11 mouse cellular contexts compared by ENCODE assay signal in genomic region chr2:107964841-107965240, GRCm38 (mm10).
"Had no signal": no experiment of that assay in that cellular context is flagged by ENCODE, and none has a peak within 500 bp of the region (broad histone marks: within the 10 kb centered on the region; RNA-seq: fewer than 3 reads in every experiment).

No protein-coding gene starts in this region.

- H3K9me3 ChIP-seq: limb, embryonic 15.5 days; midbrain, embryonic 15.5 days; neural tube, embryonic 13.5 days had no signal

- DNase-seq: kidney, postnatal 10 days; layer of hippocampus, postnatal 36 days; lung, adult 18-20 months; right cerebral cortex, postnatal 4 days; spleen, adult 18-20 months; thymus, adult 18-20 months; thymus, postnatal 14 days had no signal

- H3K9ac ChIP-seq: limb, embryonic 15.5 days; liver, embryonic 14.5 days; midbrain, embryonic 15.5 days; neural tube, embryonic 13.5 days had no signal

- H3K4me1 ChIP-seq: limb, embryonic 15.5 days; midbrain, embryonic 15.5 days; neural tube, embryonic 13.5 days had no signal

- H3K4me3 ChIP-seq: limb, embryonic 15.5 days; midbrain, embryonic 15.5 days; neural tube, embryonic 13.5 days had no signal

- H3K36me3 ChIP-seq: limb, embryonic 15.5 days; midbrain, embryonic 15.5 days; neural tube, embryonic 13.5 days had no signal

- H3K27me3 ChIP-seq: limb, embryonic 15.5 days; midbrain, embryonic 15.5 days; neural tube, embryonic 13.5 days had no signal

- H3K27ac ChIP-seq: limb, embryonic 15.5 days; liver, embryonic 14.5 days; midbrain, embryonic 15.5 days; neural tube, embryonic 13.5 days had no signal

- H3K4me2 ChIP-seq: limb, embryonic 15.5 days; midbrain, embryonic 15.5 days; neural tube, embryonic 13.5 days had no signal
